Mouse (Mus musculus): Measurements from ENCODE around the gene Glb1l. TPM values are rescaled to one million over a fixed set of nuclear protein-coding genes. Genes with fewer than 3 reads are reported as not detected.

Gene Glb1l
- polyA plus RNA-seq, 1 experiment from 2014 or later = 19.9 TPM

DNA sequence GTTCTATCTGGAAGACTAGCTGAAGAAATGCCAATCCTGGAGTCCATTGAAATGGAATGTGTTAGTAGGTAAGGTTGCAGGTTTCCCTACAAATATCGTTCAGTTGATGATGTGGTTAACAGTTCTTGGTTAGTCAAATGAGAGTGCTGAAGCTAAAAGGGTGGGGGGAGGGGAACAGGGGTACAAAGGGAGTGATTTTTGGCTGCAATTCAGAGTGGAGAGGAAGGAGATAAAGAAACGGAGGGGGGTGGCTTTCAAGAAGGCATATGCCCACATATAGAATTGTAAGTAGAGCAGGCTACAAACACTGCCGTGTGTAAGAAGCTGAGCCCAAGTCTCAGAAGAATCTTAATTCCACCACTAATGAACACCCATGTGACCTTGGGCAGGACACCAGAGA lies 14.9 kb upstream of the Glb1l start:
- DNase-seq (ENCODE audit: low spot score) = no peak
- no peaks in the 10 kb centered on the region for H3K4me1 ChIP-seq (replicated peaks)
- WGBS = 73% methylated on average over 3 of the region's 3 CpGs

DNA sequence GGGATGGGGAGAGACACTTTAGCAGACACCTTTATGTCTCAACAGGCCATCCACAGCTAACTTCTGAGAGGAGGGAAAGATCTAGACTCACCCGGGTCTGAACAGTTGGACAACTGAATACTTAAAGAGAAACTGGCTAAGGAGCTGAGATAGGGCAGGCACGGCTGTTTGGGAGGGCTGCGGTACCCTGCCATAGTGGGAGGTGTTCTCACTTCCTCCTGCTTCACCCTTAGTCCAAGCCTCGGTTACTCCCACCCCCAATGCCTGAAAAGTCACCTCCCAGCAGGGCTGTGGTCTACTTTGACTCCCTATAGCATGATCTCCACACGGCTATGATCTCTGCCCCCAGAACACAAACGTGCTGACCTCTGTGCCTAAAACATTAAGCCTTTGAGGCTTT lies 12.9 kb upstream of the Glb1l start:
- Histone ChIP-seq H3K4me1 (replicated peaks) (peaks cover 15% of the 10 kb centered on the region), H3K4me3 (no peak overlapping the region), H3K36me3 (no peaks in the 10 kb centered on the region), H3K27ac (no peak overlapping the region), H3K9me3 (no peaks in the 10 kb centered on the region), H3K27me3 (ENCODE audit: insufficient read depth, poor library complexity, severe bottlenecking) (peaks cover 44% of the 10 kb centered on the region)
- 74% methylated on average over 6 of the region's 6 CpGs for WGBS
- DNase-seq (ENCODE audit: low spot score) = no peak

More for the DNA sequence above, 14.9 kb upstream of the Glb1l start:
- Histone ChIP-seq H3K4me3 (no peak overlapping the region), H3K36me3 (no peaks in the 10 kb centered on the region), H3K27me3 (ENCODE audit: insufficient read depth, poor library complexity, severe bottlenecking) (peaks cover 25% of the 10 kb centered on the region), H3K27ac (no peak overlapping the region), H3K9me3 (no peaks in the 10 kb centered on the region)

DNA sequence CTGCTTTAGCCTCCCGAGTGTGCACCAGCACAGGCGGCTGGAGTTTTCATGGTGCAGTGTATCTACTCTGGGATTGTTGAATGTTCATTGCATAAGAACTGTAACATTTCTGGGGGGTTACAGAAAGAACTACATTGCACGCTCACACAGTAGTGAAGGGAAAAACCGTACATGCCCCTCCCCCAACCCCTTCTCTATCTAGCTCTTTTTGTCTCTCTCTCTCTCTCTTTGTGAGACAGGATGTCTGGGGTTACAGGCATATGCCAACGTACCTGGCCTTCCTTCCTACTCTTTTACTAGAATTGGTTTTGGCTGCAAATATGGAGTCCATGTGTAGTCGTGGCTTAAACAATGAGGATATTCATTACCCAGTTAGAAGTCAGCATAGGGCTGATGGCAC lies 12.3 kb upstream of the Glb1l start:
- Histone ChIP-seq H3K4me1 (replicated peaks) (peaks cover 21% of the 10 kb centered on the region), H3K27ac (no peak overlapping the region), H3K9me3 (no peaks in the 10 kb centered on the region), H3K27me3 (ENCODE audit: insufficient read depth, poor library complexity, severe bottlenecking) (peaks cover 50% of the 10 kb centered on the region), H3K4me3 (no peak overlapping the region), H3K36me3 (no peaks in the 10 kb centered on the region)
- no peak for DNase-seq (ENCODE audit: low spot score)
- WGBS = 86% methylated on average over 6 of the region's 6 CpGs

DNA sequence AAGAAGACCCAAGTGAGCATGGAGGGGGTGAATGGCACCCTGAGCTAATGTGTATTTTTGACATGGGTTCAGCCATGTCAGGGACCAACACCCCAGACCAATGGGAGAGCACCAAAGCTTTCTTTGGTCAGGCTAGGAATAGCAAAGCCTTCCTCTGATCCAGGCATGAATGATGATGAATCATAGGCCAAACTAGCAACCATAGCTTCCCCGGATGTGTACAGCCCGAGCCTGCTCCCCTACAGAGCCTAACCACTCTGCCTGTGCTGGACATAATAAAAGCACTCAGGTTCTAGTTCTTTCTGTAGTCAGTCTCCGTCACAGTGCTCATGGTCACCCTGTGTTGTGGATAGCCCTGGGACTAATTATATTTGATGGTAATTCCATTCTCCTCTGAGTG lies 10.9 kb upstream of the Glb1l start:
- Histone ChIP-seq H3K9me3 (no peaks in the 10 kb centered on the region), H3K27ac (no peak overlapping the region), H3K36me3 (no peaks in the 10 kb centered on the region), H3K27me3 (ENCODE audit: insufficient read depth, poor library complexity, severe bottlenecking) (peaks cover 64% of the 10 kb centered on the region), H3K4me3 (no peak overlapping the region), H3K4me1 (replicated peaks) (peaks cover 22% of the 10 kb centered on the region)
- DNase-seq (ENCODE audit: low spot score) = no peak
- WGBS = 86% methylated on average over 3 of the region's 3 CpGs

DNA sequence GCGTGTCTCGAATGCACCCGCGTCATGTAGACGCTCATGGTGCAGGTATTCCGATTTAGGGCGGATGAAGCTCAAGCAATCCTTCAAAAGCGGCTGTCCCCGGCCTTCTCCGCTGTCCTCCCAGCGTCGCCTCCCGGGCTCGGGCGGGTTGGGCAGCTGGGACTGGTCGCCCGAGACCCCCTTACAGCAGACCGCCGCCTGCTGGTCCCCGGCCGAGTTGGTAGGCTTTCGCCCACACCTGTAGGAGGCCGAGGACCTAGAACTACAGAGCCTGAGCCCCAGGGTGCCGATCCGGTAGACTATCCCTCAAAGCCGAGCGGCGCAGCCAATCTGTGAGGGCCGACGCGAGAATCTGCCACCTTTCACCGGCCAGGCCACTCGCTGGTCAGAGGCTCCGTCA lies 8.9 kb upstream of the Glb1l start, which contains the start of gene Tuba4a:
Tuba4a (minus strand) TSS at position 335 of the 400 bp plus-strand sequence.
- peak within 1 kb of the TSS; percentile 71 for H3K27ac ChIP-seq
- H3K36me3 ChIP-seq = peaks cover 18% of the 10 kb centered on the region
- peaks cover 77% of the 10 kb centered on the region for H3K27me3 ChIP-seq (ENCODE audit: insufficient read depth, poor library complexity, severe bottlenecking)
- no peaks in the 10 kb centered on the region for H3K9me3 ChIP-seq
- WGBS = under 1% methylated on average over 34 of the region's 34 CpGs
- H3K4me3 ChIP-seq = peak within 1 kb of the TSS; percentile 60
- peaks cover 22% of the 10 kb centered on the region for H3K4me1 ChIP-seq (replicated peaks)
- DNase-seq (ENCODE audit: low spot score) = peak; percentile 43

DNA sequence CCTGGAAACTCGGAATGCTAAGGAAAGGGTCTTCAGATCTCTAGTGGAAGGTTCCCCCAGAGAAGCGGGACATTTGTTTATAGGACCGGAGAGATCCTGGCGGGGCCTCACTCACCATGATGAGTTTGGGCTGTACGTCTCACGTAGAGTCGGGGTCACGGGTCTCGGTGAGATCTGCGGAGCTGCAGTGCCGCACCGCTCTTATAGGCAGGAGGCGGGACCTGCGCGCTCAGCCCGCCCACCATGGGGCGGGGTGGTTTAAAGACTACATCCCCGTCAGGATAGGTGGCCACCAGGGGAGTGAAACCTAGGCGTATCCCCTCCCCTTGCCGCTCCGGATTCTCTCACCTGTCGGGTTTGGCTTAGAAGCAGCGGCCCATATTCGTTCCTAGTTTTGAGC lies 8.5 kb upstream of the Glb1l start:
- Histone ChIP-seq H3K4me1 (replicated peaks) (peaks cover 22% of the 10 kb centered on the region), H3K36me3 (peaks cover 23% of the 10 kb centered on the region), H3K27ac (peak overlapping the region; percentile 71; the same call in 1 of the 2 replicates), H3K9me3 (no peaks in the 10 kb centered on the region), H3K27me3 (ENCODE audit: insufficient read depth, poor library complexity, severe bottlenecking) (peaks cover 77% of the 10 kb centered on the region), H3K4me3 (peak overlapping the region; percentile 60)
- peak; percentile 69 for DNase-seq (ENCODE audit: low spot score)
- under 1% methylated on average over 24 of the region's 24 CpGs for WGBS

DNA sequence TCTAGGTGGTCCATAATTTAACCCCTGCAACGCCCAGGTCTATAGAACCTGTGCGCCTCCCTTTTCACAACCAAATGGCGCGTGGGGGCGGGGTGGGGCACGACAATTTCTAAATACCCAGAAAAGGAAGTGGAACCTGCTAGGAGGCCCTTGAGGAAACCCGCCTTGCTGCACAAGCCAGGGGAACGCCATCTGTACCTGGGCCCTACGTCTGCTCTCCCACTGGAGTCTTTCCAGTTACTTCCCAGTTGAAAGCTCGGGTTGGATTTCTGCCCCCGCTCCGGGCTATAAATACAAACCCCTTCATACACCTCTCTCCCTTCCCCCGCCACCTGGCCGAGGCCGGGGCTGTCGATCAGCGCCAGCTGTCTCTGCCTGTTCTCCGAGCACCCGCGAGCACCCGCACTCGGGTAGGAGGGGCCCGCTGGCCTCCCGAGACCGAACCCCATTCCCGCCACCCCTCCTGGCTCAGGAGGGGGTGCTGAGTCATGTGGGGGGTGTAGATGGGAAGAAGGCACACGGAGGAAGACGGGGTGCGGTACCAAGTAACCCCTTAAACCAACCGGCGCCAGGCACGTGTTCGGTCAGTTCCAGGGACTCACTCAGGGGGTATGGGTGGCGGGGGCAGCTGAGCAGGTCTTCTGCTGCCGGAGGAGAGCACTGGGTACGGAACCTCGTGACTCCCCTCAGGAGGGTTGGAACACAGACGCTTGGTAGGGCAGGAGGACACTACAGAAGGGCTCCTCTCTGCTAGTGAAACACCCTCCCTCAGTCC lies 7.8 kb upstream of the Glb1l start:
- peaks cover 22% of the 10 kb centered on the region for H3K4me1 ChIP-seq (replicated peaks)
- DNase-seq (ENCODE audit: low spot score) = peak; percentile 18
- H3K27me3 ChIP-seq (ENCODE audit: insufficient read depth, poor library complexity, severe bottlenecking) = peaks cover 77% of the 10 kb centered on the region
- 3% methylated on average over 38 of the region's 38 CpGs for WGBS
- peaks cover 29% of the 10 kb centered on the region for H3K36me3 ChIP-seq
- peak overlapping the region; percentile 71 for H3K27ac ChIP-seq
- H3K9me3 ChIP-seq = no peaks in the 10 kb centered on the region
- H3K4me3 ChIP-seq = peak overlapping the region; percentile 60

DNA sequence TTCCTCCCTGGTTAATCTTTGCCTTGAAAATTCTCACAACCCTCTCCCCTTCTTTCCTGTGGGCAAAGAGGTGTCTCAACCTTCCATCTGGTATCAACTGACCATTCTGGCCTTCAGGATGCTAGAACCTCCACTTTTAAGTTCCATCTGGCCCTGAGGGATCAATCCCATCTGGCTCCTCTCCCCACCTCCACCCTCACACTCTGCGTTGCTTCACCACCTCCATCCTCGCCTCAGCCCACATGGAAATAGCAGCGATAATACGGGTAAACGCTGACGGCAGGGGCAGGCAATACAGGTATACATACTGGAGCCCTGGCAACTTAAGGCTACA lies 7.2 kb upstream of the Glb1l start:
- Histone ChIP-seq H3K36me3 (peaks cover 35% of the 10 kb centered on the region), H3K27ac (no peak overlapping the region), H3K9me3 (no peaks in the 10 kb centered on the region), H3K4me1 (replicated peaks) (peaks cover 23% of the 10 kb centered on the region), H3K4me3 (peak overlapping the region; percentile 60), H3K27me3 (ENCODE audit: insufficient read depth, poor library complexity, severe bottlenecking) (peaks cover 76% of the 10 kb centered on the region)
- no peak for DNase-seq (ENCODE audit: low spot score)
- 7% methylated on average over 6 of the region's 6 CpGs for WGBS

DNA sequence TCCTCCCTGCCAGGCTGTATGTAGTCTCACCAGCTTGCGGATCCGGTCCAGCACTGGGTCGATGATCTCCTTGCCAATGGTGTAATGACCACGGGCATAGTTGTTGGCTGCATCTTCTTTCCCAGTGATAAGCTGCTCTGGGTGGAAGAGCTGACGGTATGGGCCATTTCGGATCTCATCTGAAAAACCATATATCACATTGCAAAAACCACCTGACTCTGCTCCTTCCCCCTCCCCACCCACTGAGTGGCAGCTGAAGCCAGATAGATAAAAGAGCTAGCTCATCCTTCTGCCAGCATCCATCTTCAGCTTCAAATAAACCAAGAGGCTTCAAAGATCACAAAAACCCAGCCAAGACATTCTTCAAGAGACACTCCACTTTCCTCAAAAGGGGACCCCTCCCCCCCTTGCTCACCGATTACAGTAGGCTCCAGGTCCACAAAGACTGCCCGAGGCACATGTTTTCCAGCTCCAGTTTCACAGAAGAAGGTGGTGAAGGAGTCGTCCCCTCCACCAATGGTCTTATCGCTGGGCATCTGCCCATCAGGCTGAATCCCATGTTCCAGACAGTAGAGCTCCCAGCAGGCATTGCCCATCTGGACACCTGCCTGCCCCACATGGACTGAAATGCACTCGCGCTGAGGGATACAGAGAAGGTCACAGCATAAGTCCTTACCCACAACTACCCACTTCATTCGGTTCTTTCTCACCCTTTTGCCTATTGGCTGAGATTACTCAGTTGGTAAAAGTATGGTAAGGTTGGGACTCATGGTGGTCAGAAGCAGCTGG lies 6.4 kb upstream of the Glb1l start:
- Histone ChIP-seq H3K27me3 (ENCODE audit: insufficient read depth, poor library complexity, severe bottlenecking) (peaks cover 67% of the 10 kb centered on the region), H3K4me1 (replicated peaks) (peaks cover 32% of the 10 kb centered on the region), H3K36me3 (peaks cover 43% of the 10 kb centered on the region), H3K27ac (no peak overlapping the region), H3K4me3 (no peak overlapping the region), H3K9me3 (no peaks in the 10 kb centered on the region)
- 81% methylated on average over 13 of the region's 13 CpGs for WGBS
- no peak for DNase-seq (ENCODE audit: low spot score)

DNA sequence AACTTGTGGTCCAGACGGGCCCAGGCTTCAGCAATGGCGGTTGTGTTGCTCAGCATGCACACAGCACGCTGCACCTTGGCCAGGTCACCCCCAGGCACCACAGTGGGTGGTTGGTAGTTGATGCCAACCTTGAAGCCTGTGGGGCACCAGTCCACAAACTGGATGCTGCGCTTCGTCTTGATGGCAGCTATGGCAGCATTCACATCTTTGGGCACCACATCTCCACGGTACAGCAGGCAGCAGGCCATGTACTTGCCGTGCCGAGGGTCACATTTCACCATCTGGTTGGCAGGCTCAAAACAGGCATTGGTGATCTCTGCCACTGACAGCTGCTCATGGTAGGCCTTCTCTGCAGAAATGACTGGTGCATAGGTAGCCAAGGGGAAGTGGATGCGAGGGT lies 5.2 kb upstream of the Glb1l start:
- Histone ChIP-seq H3K4me1 (replicated peaks) (peaks cover 42% of the 10 kb centered on the region), H3K27ac (no peak overlapping the region), H3K27me3 (ENCODE audit: insufficient read depth, poor library complexity, severe bottlenecking) (peaks cover 55% of the 10 kb centered on the region), H3K4me3 (no peak overlapping the region), H3K36me3 (peaks cover 47% of the 10 kb centered on the region), H3K9me3 (no peaks in the 10 kb centered on the region)
- WGBS = 94% methylated on average over 9 of the region's 9 CpGs
- no peak for DNase-seq (ENCODE audit: low spot score)

DNA sequence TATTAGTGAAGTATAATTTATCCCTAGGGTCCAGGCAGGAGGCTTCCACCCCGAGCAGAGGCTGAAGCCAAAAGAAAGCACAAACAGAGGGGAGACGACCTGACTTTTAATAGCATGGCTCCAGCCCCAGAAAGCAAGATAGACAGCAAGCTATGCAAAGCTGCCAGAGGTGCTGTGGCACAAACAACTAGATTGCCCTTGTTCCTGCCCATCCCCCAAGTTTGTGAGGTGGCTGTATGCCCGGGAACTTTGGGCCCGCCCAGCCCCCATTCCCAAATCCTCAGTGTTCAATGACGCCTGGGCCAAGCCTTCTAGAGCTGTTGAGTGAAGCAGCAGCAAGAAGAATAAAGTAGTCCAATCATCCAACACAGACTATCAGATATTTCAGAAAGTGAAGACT lies 4.3 kb upstream of the Glb1l start:
- no peaks in the 10 kb centered on the region for H3K9me3 ChIP-seq
- H3K36me3 ChIP-seq = peaks cover 47% of the 10 kb centered on the region
- DNase-seq (ENCODE audit: low spot score) = no peak
- H3K4me3 ChIP-seq = no peak overlapping the region
- peaks cover 46% of the 10 kb centered on the region for H3K27me3 ChIP-seq (ENCODE audit: insufficient read depth, poor library complexity, severe bottlenecking)
- 87% methylated on average over 5 of the region's 5 CpGs for WGBS
- peaks cover 46% of the 10 kb centered on the region for H3K4me1 ChIP-seq (replicated peaks)
- no peak overlapping the region for H3K27ac ChIP-seq

DNA sequence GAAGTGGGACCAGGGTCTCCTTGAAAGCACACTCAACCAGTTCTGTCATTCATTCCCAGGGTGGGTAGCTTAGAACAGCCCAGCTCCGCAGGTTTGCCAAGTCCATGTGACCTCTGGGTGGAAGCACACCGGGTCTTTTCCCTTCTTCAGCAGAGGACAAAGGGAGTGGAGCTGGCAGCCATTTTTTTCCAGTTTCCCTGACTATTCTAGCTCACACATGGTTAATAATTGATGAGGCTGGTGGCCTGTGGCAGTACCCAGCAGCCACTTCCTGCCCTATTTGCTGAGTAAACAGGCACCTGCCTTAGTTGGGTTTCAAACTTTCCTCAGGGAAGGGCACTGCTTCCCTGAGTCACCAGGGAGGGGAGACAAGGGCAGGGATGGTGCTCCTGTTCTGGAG lies 3.8 kb upstream of the Glb1l start:
- WGBS = 90% methylated on average over 2 of the region's 2 CpGs
- no peak for DNase-seq (ENCODE audit: low spot score)
- Histone ChIP-seq H3K27ac (no peak overlapping the region), H3K9me3 (no peaks in the 10 kb centered on the region), H3K4me1 (replicated peaks) (peaks cover 46% of the 10 kb centered on the region), H3K27me3 (ENCODE audit: insufficient read depth, poor library complexity, severe bottlenecking) (peaks cover 42% of the 10 kb centered on the region), H3K4me3 (no peak overlapping the region), H3K36me3 (peaks cover 47% of the 10 kb centered on the region)

DNA sequence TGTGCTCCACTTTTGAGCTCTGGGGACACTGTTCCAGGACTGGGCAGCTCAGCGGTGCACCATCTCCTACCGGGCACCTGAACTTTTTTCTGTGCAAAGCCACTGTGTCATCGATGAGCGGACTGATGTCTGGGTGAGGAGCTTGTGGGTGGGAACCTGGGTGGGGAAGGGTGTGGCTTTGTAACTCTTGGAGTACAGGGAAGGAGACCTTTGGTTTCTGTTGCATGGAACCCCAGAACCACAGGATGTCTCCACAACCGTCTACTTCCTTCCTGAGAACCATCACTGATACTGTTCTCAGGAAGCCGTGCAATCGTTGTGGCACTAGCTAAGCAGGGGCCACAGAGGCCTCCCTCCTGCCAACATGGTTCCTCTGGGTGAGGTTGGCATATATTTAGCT lies 2.5 kb upstream of the Glb1l start:
- DNase-seq (ENCODE audit: low spot score) = no peak
- peaks cover 44% of the 10 kb centered on the region for H3K4me1 ChIP-seq (replicated peaks)
- peaks cover 47% of the 10 kb centered on the region for H3K36me3 ChIP-seq
- peaks cover 36% of the 10 kb centered on the region for H3K27me3 ChIP-seq (ENCODE audit: insufficient read depth, poor library complexity, severe bottlenecking)
- no peaks in the 10 kb centered on the region for H3K9me3 ChIP-seq
- no peak overlapping the region for H3K4me3 ChIP-seq
- H3K27ac ChIP-seq = no peak overlapping the region
- 86% methylated on average over 7 of the region's 7 CpGs for WGBS
